Mouse (Mus musculus) left cerebral cortex, postnatal 36 days (tissue): ENCODE data around the gene Lpcat3. TPM values are rescaled to one million over a fixed set of nuclear protein-coding genes. Genes with fewer than 3 reads are reported as not detected.

ENCODE experiments used
- DNase-seq, 2 experiments: peaks; one replicate each; pipeline ENCODE4 v3.0.0; 2021 to 2022; ENCODE audit warnings: low spot score in 2 of 2, mixed read lengths in 1 of 2
- intact Hi-C: fragments of 180-260 bp; cut with DNase I; formaldehyde crosslinking; loops from one replicate; pipeline ENCODE4 v1.15.1; 2025
- total RNA-seq, 2 experiments: library from RNA; stranded (reverse); gene quantifications; 2 replicates each; pipeline ENCODE4 v1.2.3; 2021

The Lpcat3 gene
- total RNA-seq, 2 experiments from 2014 or later = 20.9 to 23.0 TPM

DNA sequence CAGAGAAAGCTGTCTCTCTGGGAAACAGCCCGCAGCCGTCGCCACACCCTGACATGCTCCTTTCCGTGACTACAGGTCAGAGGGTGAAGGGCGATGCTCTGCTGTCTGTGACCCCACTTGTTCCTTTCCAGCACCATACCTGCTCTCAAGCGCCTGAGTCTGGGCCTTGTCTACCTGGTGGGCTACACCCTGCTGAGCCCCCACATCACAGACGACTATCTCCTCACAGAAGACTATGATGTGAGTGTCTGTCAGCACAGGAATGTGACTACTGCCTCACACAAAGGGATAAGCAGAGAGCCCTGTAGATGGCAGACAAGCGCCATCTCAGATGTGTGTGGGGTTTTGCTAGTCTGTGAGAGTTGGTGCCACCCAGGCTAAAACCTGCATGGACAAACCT is 38.5 kb downstream of the Lpcat3 start:
- no peak for DNase-seq
- intact Hi-C loops = loop anchor here (5.0 kb wide), 1 partner anchor 39 kb away; the partner anchor contains the start of gene Lpcat3

- intact Hi-C loops = loop anchor here (5.0 kb wide), 1 partner anchor 40 kb away; the partner anchor contains the start of gene Lpcat3
- no peak for DNase-seq
Measured at GRCm38 (mm10) chr6:124702102-124702783, 39.4 kb downstream of the Lpcat3 start.

DNA sequence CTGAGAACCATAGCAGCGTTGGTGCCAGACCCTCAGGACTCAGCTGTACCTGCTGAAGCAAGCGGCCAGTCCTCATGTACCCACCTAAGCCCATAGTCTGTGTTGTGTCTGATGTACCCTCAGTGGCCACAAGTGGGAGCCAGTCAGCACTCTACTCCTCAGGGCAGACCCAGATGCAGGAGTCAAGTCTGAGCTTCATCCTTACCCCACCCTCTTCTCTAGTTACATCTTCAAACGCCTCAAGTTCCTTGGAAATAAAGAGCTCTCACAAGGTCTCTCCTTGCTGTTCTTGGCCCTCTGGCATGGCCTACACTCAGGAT is 39.9 kb downstream of the Lpcat3 start:
- peak; percentile 51 to 70 for DNase-seq
- intact Hi-C loops = loop anchor here (5.0 kb wide), 1 partner anchor 40 kb away; the partner anchor contains the start of gene Lpcat3

- intact Hi-C loops = loop anchor here (5.0 kb wide), 1 partner anchor 41 kb away; the partner anchor contains the start of gene Lpcat3
- no peak for DNase-seq
Measured at GRCm38 (mm10) chr6:124703789-124704188, 41.0 kb downstream of the Lpcat3 start.

DNA sequence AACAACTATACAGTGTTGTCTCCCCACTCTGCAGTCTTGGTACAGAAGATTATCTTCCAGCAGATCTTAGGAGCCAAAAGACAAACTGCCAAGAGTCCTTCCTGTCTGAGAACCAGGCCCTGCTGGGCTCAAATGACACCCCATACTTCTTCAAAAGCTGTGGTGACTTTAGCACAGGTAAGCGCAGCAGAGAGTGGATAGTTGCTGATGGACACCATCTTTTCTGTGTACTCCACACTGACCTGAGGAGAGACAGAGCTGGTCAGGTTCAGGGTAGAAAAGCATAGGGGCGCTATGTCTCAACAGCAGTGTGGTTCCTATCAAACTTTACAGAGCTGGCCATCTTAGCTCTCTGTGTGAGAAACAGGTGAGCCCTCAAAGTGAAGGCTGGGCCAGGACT is 41.6 kb downstream of the Lpcat3 start:
- intact Hi-C loops = loop anchor here (5.0 kb wide), 1 partner anchor 42 kb away; the partner anchor contains the start of gene Lpcat3
- DNase-seq = no peak

GRCm38 (mm10) chr6:124706061-124706627 is 43.3 kb downstream of the Lpcat3 start:
- no peak for DNase-seq
- intact Hi-C loops = no loop called here

DNA sequence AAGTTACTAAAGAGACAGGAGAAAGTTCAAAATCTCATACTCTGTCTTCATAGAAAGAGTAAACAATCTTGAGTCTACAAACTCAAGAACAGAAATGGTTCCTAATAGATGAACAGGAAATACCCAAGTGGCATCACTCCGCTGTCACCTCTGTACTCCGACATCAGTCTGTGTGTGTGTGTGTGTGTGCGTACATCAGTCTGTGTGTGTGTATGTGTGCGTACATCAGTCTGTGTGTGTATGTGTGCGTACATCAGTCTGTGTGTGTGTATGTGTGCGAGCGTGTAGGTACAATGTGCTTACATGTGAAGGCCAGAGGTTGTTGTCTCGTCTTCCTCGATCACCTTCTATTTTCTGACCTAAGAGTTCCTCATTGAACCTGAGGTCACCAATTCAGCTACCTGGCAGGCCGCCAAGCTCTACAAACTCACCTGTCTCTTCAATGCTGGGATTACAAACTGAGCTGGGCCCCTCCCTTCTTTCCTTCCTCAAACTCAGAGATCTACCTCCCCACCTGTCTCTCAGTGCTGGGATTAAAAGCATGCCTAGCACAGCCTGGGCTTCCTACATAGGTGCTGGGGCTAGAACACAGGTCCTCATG is 45.6 kb downstream of the Lpcat3 start:
- intact Hi-C loops = no loop called here
- DNase-seq = no peak

- DNase-seq = peak; percentile 97 to 99
- intact Hi-C loops = loop anchor here (1.0 kb wide), 2 partner anchors 29 to 33 kb away; partner anchors contain the start of gene Grcc10
Measured at GRCm38 (mm10) chr6:124711824-124712782, 49.3 kb downstream of the Lpcat3 start, which contains the start of the genes Emg1 and Phb2. Emg1 (minus strand) TSS chr6:124712178. Phb2 (plus strand) TSS chr6:124712336.

DNA sequence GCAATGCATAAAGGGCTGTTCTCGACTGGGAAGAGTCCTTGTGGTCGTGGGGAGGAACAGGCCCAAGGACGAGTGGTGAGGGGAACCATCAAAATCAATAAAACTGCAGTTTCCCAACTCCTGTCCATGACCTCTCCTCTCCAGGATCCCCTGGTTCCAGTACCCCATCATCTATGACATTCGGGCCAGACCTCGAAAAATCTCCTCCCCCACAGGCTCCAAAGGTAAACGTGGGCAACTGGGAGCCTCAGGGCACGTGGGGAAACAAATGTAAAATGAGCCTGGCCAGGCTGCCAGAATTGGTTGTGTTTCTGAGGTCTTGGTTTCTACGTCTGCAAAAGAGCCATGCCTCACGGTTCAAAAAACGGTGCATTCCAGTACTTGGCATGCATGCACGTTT is 50.1 kb downstream of the Lpcat3 start:
- intact Hi-C loops = loop anchor here (1.0 kb wide), 2 partner anchors 28 to 32 kb away; partner anchors contain the start of gene Grcc10
- no peak for DNase-seq

DNA sequence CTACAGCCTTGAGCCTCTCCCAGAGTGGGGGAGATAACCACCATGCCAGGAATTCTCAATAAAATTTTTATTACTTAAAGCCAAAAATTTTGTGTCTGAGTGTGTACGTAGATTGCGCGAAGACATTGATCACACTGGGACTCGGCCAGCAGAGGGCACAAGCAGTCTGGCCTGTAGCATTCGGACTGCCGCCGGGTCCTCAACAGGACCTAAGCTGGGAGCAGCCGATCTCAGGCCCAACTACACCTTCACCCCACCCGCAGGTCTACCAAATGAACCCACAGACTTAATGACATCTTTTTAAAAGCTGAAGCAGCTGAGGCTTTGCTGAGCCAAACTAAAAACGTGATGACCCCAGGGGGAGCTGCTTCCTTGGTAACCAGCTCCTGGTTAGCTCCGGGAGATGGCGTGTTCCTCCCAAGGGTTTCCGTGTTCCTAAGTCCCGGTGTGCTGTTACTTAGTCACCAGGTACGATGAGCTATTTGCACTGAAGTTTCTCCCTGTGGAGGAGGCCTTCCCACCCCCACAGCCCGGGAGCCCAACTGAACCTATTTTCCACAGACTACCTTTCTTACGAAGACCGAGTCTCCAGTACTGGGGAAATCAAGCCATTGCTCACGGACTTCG is 54.1 kb downstream of the Lpcat3 start:
- intact Hi-C loops = no loop called here
- DNase-seq = peak in 1 of 2 experiments; percentile 26

DNA sequence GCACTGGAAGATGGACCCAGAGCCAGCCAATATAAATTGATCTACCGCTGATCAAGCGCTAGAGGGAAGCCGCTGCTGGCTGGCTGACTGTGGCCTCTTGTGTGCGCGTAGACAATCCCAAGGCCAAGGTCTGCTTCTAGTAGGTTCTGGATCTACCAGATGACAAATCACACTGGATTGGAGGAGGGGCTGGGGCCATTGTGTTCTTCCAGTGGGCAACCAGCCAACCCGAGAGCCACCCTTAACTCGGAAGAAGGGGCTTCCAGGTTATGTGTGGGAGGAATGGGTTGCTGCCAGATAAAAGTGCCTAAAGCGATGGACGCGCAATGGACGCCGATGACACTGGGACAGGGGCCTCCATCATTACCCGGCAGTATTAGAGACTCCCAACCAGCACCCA is 55.1 kb downstream of the Lpcat3 start:
- intact Hi-C loops = no loop called here
- no peak for DNase-seq

DNA sequence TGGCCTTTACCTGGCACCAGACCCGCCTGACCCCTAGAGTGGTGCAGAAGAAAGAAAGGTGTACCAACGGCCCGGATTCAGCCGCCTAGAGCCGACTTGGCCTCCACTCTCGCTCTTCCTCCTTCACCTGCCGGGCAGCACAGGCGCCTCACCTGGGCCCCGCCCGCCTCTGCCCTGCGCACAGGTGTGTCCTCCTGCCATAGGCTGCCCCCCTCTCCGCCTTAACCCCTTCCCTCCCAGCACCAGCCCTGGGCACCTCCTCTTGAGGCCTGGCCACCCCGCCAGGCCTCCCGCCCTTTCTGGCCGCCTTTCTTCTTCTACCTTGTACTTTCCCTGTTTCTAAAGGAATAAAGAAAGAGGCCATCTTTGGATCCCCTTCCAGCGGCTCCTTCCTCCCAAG is 55.9 kb downstream of the Lpcat3 start:
- intact Hi-C loops = no loop called here
- no peak for DNase-seq

GRCm38 (mm10) chr6:124719354-124719978 is 56.6 kb downstream of the Lpcat3 start:
- intact Hi-C loops = no loop called here
- no peak for DNase-seq

- intact Hi-C loops = no loop called here
- no peak for DNase-seq
Measured at GRCm38 (mm10) chr6:124720904-124721303, 58.1 kb downstream of the Lpcat3 start.

- no peak for DNase-seq
- intact Hi-C loops = no loop called here
Measured at GRCm38 (mm10) chr6:124722876-124723473, 60.1 kb downstream of the Lpcat3 start.

GRCm38 (mm10) chr6:124723541-124723940 is 60.7 kb downstream of the Lpcat3 start:
- no peak for DNase-seq
- intact Hi-C loops = no loop called here

DNA sequence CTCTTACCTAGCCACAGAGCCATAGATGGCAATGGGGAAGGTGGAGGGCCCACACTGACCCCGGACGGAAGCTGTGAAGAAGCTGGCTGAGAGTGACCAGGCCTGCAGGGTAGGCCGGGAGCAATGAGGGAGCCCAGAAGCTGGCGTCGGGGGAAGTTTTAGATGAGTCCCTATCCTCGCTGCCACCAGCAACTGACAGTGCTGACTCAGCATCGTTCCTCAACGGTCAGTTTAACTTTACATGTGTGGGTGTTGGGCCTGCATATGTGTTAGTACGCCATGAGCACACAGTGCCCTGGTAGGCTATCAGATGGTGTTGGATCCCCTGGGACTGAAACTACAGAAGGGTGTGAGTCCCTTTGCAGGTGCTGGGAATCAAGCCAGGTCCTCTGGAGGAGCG is 61.6 kb downstream of the Lpcat3 start:
- intact Hi-C loops = no loop called here

DNA sequence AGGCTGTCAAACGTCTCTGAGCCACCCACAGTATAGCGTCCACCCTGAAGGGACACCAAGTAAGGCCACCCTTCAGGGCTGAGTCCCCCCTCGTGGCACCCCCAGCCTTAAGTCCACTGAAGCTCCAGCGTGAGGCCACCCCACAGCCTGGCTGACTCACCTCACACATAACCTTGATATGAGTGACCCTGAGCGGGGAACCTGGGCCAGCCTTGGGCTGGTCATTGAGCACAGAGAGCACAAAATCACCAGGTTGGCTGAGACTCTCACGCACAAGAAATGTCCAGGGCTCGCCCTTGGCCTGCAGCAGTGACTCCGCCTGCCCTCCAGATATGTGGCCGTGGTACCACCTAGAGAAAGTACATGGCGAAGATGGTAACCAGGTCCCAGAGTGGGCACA is 65.8 kb downstream of the Lpcat3 start:
- intact Hi-C loops = no loop called here
- no peak for DNase-seq

More for the DNA sequence above, 61.6 kb downstream of the Lpcat3 start:
- DNase-seq = no peak
